Mouse (Mus musculus) neural tube, embryonic 11.5 days (tissue): ENCODE results near the gene Lama4. TPM values are rescaled to one million over a fixed set of nuclear protein-coding genes. Genes with fewer than 3 reads are reported as not detected.
A peak's percentile ranks its signal among the peaks of the same experiment; 100 is the strongest.

Source experiments
- ATAC-seq: fragments of 200-750 bp; cut with Nextera tagmentation; 2 replicates; pipeline ENCODE4 v1.8.0; 2017; ENCODE audit warnings: moderate number of reproducible peaks, mild to moderate bottlenecking, moderate TSS enrichment, moderate library complexity; ENCODE audit not compliant: insufficient read depth, low FRiP score, low TSS enrichment
- DNase-seq: peaks from one replicate; pipeline ENCODE4 v3.0.0-alpha.2; 2015; ENCODE audit warnings: low spot score
- H3K27ac ChIP-seq: fragments of 300-500 bp; sonication (generic); 2 replicates; pipeline ENCODE4 v1.5.1; 2014; ENCODE audit warnings: low read depth, mild to moderate bottlenecking, low read length
- H3K27me3 ChIP-seq: fragments of 300-500 bp; sonication (generic); 2 replicates; pipeline ENCODE4 v1.6.1; 2014; ENCODE audit warnings: mild to moderate bottlenecking, low read length, mixed read lengths; ENCODE audit not compliant: control insufficient read depth, insufficient read depth
- H3K36me3 ChIP-seq: fragments of 300-500 bp; sonication (generic); 2 replicates; pipeline ENCODE4 v1.6.1; 2014; ENCODE audit warnings: mild to moderate bottlenecking, low read length, moderate library complexity, mixed read lengths; ENCODE audit not compliant: control insufficient read depth, insufficient read depth
- H3K4me1 ChIP-seq: fragments of 300-500 bp; sonication (generic); 2 replicates; pipeline ENCODE4 v1.6.1; 2014; ENCODE audit warnings: low read length, mixed read lengths; ENCODE audit not compliant: control insufficient read depth, insufficient read depth
- H3K4me2 ChIP-seq: fragments of 300-500 bp; sonication (generic); 2 replicates; pipeline ENCODE4 v1.6.1; 2014; ENCODE audit warnings: low read depth, mild to moderate bottlenecking, moderate library complexity
- H3K4me3 ChIP-seq: fragments of 300-500 bp; sonication (generic); 2 replicates; pipeline ENCODE4 v1.5.1; 2014; ENCODE audit warnings: low read depth, low read length
- H3K9ac ChIP-seq: fragments of 300-500 bp; sonication (generic); 2 replicates; pipeline ENCODE4 v1.6.1; 2014; ENCODE audit warnings: mild to moderate bottlenecking, low read length
- H3K9me3 ChIP-seq: fragments of 300-500 bp; sonication (generic); 2 replicates; pipeline ENCODE4 v1.6.1; 2016; ENCODE audit warnings: low read length; ENCODE audit not compliant: control insufficient read depth
- WGBS: fragments of 180-500 bp; shearing (Covaris S2); extraction: QIAGEN DNeasy Blood & Tissue Kit; methylation state at CpG from one replicate; pipeline ENCODE4 v1.1.7; 2014; 5-methylcytosine and 5-hydroxymethylcytosine counted together
- polyA plus RNA-seq: library from polyadenylated mRNA; unstranded; fragments of >200 nt; fragmentation: Nextera tagmentation; extraction: Ambion mirVana; gene quantifications from 2 replicates; pipeline ENCODE4 v1.2.1, GENCODE M21; 2014

Lama4 gene
- polyA plus RNA-seq, 1 experiment from 2014 or later: 27.5 TPM

- no peak overlapping the region for H3K4me2 ChIP-seq
- H3K36me3 ChIP-seq: no peaks in the 10 kb centered on the region
- no peak overlapping the region for H3K27ac ChIP-seq
- H3K4me1 ChIP-seq: no peaks in the 10 kb centered on the region
- H3K4me3 ChIP-seq: no peak overlapping the region
- H3K9me3 ChIP-seq: no peaks in the 10 kb centered on the region
- WGBS: 92% methylated on average over 8 of the region's 8 CpGs
- DNase-seq (no peak), ATAC-seq (no peak)
- no peak overlapping the region for H3K9ac ChIP-seq
- H3K27me3 ChIP-seq: no peaks in the 10 kb centered on the region
Measured at GRCm38 (mm10) chr10:39104803-39105449, 139.6 kb downstream of the Lama4 start.

DNA sequence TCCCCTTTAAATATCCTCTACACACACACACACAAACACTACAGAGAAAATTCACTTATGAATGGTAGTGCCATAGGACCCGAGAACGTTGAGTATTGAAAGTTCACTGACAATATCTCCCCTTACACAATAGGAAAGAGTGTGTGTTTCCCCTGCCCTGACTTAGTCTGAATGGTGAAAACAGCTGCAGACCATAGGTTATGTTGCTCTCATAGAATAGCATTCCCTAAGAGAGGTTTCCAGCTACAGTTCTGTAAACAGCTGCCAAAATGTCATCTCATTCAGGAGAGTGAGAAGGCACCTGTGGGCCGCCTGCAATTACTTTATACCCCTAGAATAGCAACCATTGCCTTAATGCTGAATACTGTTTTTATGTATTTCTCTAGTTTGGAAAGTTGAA lies 141.1 kb downstream of the Lama4 start:
- H3K4me1 ChIP-seq: no peaks in the 10 kb centered on the region
- ATAC-seq (no peak), DNase-seq (no peak)
- no peak overlapping the region for H3K27ac ChIP-seq
- H3K9ac ChIP-seq: no peak overlapping the region
- 71% methylated on average over 3 of the region's 3 CpGs for WGBS
- no peaks in the 10 kb centered on the region for H3K9me3 ChIP-seq
- H3K36me3 ChIP-seq: no peaks in the 10 kb centered on the region
- H3K4me2 ChIP-seq: no peak overlapping the region
- H3K4me3 ChIP-seq: no peak overlapping the region
- H3K27me3 ChIP-seq: no peaks in the 10 kb centered on the region

- WGBS: 68% methylated on average over 4 of the region's 4 CpGs
- H3K27ac ChIP-seq: no peak overlapping the region
- H3K4me3 ChIP-seq: no peak overlapping the region
- no peak for ATAC-seq
- no peak for DNase-seq
- no peaks in the 10 kb centered on the region for H3K4me1 ChIP-seq
- H3K4me2 ChIP-seq: no peak overlapping the region
- no peaks in the 10 kb centered on the region for H3K27me3 ChIP-seq
- no peaks in the 10 kb centered on the region for H3K36me3 ChIP-seq
- H3K9me3 ChIP-seq: no peaks in the 10 kb centered on the region
- no peak overlapping the region for H3K9ac ChIP-seq
Measured at GRCm38 (mm10) chr10:39106935-39107334, 141.6 kb downstream of the Lama4 start.

- 80% methylated on average over 10 of the region's 10 CpGs for WGBS
- ATAC-seq: no peak
Measured at GRCm38 (mm10) chr10:39108837-39109488, 143.6 kb downstream of the Lama4 start.

GRCm38 (mm10) chr10:39109489-39109874 lies 144.2 kb downstream of the Lama4 start:
- no peak overlapping the region for H3K9ac ChIP-seq
- no peak for ATAC-seq

More at GRCm38 (mm10) chr10:39108837-39109488, 143.6 kb downstream of the Lama4 start:
- H3K4me1 ChIP-seq: no peaks in the 10 kb centered on the region
- no peak overlapping the region for H3K9ac ChIP-seq
- no peak overlapping the region for H3K27ac ChIP-seq
- DNase-seq: no peak
- no peaks in the 10 kb centered on the region for H3K36me3 ChIP-seq
- H3K4me2 ChIP-seq: no peak overlapping the region
- H3K9me3 ChIP-seq: no peaks in the 10 kb centered on the region
- H3K27me3 ChIP-seq: no peaks in the 10 kb centered on the region
- no peak overlapping the region for H3K4me3 ChIP-seq

GRCm38 (mm10) chr10:39121412-39121811 lies 156.1 kb downstream of the Lama4 start:
- Histone ChIP-seq H3K36me3 (no peaks in the 10 kb centered on the region), H3K4me1 (no peaks in the 10 kb centered on the region), H3K9me3 (no peaks in the 10 kb centered on the region), H3K4me3 (no peak overlapping the region), H3K9ac (no peak overlapping the region), H3K4me2 (no peak overlapping the region), H3K27me3 (no peaks in the 10 kb centered on the region), H3K27ac (no peak overlapping the region)
- WGBS: 39% methylated on average over 4 of the region's 4 CpGs
- no peak for ATAC-seq
- DNase-seq: no peak

More at GRCm38 (mm10) chr10:39109489-39109874, 144.2 kb downstream of the Lama4 start:
- no peak overlapping the region for H3K4me3 ChIP-seq
- no peak overlapping the region for H3K27ac ChIP-seq
- H3K4me2 ChIP-seq: no peak overlapping the region
- H3K4me1 ChIP-seq: no peaks in the 10 kb centered on the region
- 67% methylated on average over 4 of the region's 4 CpGs for WGBS
- H3K36me3 ChIP-seq: no peaks in the 10 kb centered on the region
- DNase-seq: no peak
- H3K27me3 ChIP-seq: no peaks in the 10 kb centered on the region
- H3K9me3 ChIP-seq: no peaks in the 10 kb centered on the region

GRCm38 (mm10) chr10:39133462-39134310 lies 168.4 kb downstream of the Lama4 start, which contains the start of the genes Fam229b and Tube1:
Fam229b (minus strand) TSS chr10:39133914.
Tube1 (plus strand) TSS chr10:39133976.
- H3K27me3 ChIP-seq: no peaks in the 10 kb centered on the region
- peak within 1 kb of the TSS; percentile 17; the same call in 1 of the 2 replicates for H3K27ac ChIP-seq
- 0 out of 2 replicates have a peak, but pooled peaks cover 2% of the 10 kb centered on the region for H3K36me3 ChIP-seq
- WGBS: 7% methylated on average over 47 of the region's 47 CpGs
- H3K4me2 ChIP-seq: peak within 1 kb of the TSS; percentile 84
- peak within 1 kb of the TSS; percentile 76 for H3K9ac ChIP-seq
- ATAC-seq (peak; percentile 91), DNase-seq (peak; percentile 93)
- peak within 1 kb of the TSS; percentile 75 for H3K4me3 ChIP-seq
- peaks cover 4% of the 10 kb centered on the region; the same call in 1 of the 2 replicates for H3K4me1 ChIP-seq
- H3K9me3 ChIP-seq: no peaks in the 10 kb centered on the region

- peaks cover 3% of the 10 kb centered on the region; the same call in 1 of the 2 replicates for H3K36me3 ChIP-seq
- H3K9ac ChIP-seq: no peak overlapping the region
- H3K27me3 ChIP-seq: no peaks in the 10 kb centered on the region
- H3K4me2 ChIP-seq: no peak overlapping the region
- DNase-seq: no peak
- peaks cover 4% of the 10 kb centered on the region; the same call in 1 of the 2 replicates for H3K4me1 ChIP-seq
- ATAC-seq: no peak
- no peak overlapping the region for H3K27ac ChIP-seq
- 92% methylated on average over 3 of the region's 3 CpGs for WGBS
- H3K4me3 ChIP-seq: no peak overlapping the region
- no peaks in the 10 kb centered on the region for H3K9me3 ChIP-seq
Measured at GRCm38 (mm10) chr10:39137766-39138165, 172.5 kb downstream of the Lama4 start.
